Mouse (Mus musculus) G1E (cell line): ENCODE results near the gene Fgfr2.

Experiments
- CTCF ChIP-seq: IDR thresholded peaks from 2 replicates; pipeline ENCODE4 v1.5.1; 2012; ENCODE audit warnings: low read depth, low read length, inconsistent platforms, mixed read lengths
- GATA1 ChIP-seq: IDR thresholded peaks from 2 replicates; pipeline ENCODE4 v1.6.1; 2012; ENCODE audit warnings: borderline replicate concordance, low read length, inconsistent platforms, mixed read lengths
- TAL1 ChIP-seq: conservative IDR thresholded peaks from 2 replicates; pipeline ENCODE4 v1.6.1; 2012; ENCODE audit warnings: low read depth, low read length, inconsistent platforms, mixed read lengths

GRCm38 (mm10) chr7:132712956-132713355 is 410.2 kb downstream of the Fgfr2 start:
- TF ChIP-seq CTCF (no peak), TAL1 (no peak), GATA1 (no peak)
